Mouse (Mus musculus) cerebellum, postnatal 14 days (tissue): ENCODE measurements around the gene Slc30a3.
A peak's percentile ranks its signal among the peaks of the same experiment; 100 is the strongest.

Source experiments
- DNase-seq, 2 experiments: peaks; one replicate each; pipeline ENCODE4 v3.0.0; 2021; ENCODE audit warnings: mixed read lengths in 2 of 2

Gene Slc30a3

GRCm38 (mm10) chr5:31093151-31094041 is 14.6 kb downstream of the Slc30a3 start:
- DNase-seq = peak; percentile 37 to 56

DNA sequence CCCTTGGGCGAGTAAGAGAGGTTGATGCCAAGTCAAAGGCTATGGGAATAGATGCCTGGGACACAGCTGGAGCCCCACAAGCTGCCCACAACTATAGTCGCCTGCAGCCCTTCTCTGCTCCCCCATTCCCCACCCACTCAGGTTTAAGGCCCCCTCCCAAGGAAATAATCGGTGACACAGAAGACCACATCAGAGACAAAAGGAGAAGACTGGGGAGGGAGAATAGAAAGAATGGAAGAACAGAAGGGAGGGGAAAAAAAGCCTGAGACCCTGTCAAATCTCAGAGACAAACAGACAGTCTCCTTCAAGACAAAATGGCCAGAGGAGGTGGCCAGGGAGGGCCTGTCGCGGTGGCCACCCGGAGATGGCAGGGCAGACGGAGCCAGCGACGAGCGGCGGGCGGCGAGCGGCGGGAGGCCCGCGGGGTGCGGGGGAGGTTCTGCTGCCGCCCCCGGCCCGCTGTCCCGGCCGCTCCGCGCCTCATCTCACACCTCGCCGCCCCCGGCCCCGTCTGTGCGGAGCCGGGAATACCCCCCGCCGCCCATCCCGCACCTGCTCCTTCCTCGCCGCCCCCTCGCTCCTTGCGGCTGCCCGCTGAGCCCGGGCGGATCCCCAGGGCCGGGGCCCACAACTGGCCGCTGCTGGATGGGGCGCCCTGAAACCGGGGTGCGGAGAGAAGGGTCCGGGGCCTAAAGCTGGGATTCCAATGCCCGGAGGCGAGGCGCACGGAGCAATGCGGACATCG is 15.6 kb downstream of the Slc30a3 start:
- DNase-seq = peak in 1 of 2 experiments; percentile 10

DNA sequence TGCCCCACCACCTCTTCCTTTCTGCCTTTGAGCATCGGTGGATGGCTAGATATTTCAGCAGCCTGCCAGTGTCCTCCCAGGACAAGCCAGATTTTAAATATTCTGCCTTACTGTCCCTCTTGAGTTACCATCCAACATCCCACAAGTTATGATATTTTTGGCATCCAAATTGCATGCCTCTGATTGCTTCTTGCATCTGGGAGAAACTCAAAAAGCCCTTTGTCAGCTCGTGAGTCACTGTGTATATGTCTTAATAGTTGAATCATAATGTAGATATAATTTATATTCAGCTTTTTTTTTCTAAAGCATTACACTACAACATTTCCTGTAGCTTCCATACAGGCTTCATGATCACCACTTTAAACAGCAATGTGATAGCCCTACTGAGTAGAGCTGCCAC is 20.9 kb downstream of the Slc30a3 start:
- no peak for DNase-seq

DNA sequence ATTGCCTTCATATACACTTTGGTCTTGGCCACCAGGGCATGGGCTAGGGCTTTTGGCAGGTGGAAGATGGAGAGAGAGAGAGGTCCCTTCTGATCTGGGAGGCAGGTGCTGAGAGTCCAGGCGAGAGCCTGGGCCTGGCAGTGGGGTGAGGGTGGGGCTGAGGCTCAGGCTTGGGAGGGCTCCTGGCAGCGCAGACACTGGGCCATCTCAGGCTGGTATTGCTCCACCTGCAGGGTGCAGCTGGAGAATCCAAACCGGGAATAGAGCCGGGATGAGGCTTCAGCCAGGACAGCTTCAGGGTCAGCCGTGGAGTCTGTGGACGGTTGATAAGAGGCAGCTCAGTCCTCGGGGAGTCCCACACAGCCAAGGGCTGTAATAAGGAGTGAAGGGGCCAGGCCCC is 21.4 kb downstream of the Slc30a3 start:
- DNase-seq = no peak

GRCm38 (mm10) chr5:31083949-31084348 is 24.1 kb downstream of the Slc30a3 start:
- DNase-seq = no peak

DNA sequence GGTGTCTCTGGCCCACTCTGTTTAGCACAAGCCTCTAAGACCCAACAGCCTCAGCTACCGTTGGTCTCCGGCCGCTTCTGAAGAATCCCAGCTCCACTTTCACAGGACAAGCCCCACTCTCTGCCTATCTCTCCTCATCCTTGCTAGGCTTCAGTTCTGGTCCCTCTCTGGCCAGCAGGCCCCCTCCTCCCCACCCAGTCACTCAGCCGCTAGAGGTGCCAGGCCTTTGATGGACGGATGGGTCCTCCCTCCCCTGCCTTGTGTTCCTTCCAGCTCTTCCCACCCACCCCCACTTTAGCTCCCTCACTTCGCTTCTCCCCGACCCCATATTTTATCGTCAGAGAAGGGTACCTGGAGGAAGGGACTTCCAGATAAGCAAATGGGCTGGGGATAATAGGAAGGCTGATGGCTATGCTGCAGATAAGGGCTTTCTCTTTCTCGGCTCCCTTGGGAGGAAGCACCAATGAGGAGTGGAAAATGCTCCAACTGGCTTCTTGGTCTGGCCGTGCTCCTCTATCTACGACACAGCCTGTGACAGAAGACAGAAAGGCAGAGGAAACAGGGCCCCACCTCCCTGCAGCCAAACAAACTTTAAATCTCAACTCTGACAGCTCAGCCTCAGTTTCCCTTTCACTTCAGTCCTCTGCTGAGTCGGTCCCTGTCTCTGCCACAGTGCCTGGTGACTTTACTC is 25.0 kb downstream of the Slc30a3 start:
- no peak for DNase-seq

- DNase-seq = peak; percentile 49 to 82
These were observed 25.7 kb downstream of the Slc30a3 start for GRCm38 (mm10) chr5:31082355-31082754.

GRCm38 (mm10) chr5:31081386-31081785 is 26.7 kb downstream of the Slc30a3 start:
- DNase-seq = peak; percentile 62 to 80

DNA sequence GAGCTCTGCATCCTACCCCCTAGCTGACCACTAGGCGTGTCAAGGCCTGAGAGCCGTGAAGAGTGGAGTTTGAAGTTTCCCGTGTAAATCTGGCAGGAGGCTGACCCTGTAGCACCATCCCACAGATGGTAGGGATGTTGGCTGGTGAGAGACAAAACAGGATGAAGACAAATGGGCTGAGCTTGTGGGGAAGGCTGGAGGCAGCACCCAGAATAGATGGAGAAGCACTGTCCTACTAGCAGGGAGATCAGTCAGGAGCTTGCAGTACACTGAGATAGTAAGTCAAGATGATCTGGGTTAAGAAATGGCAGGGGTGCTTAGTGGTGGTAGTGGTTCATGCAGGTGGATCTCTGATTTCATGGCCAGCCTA is 27.3 kb downstream of the Slc30a3 start:
- DNase-seq = no peak

DNA sequence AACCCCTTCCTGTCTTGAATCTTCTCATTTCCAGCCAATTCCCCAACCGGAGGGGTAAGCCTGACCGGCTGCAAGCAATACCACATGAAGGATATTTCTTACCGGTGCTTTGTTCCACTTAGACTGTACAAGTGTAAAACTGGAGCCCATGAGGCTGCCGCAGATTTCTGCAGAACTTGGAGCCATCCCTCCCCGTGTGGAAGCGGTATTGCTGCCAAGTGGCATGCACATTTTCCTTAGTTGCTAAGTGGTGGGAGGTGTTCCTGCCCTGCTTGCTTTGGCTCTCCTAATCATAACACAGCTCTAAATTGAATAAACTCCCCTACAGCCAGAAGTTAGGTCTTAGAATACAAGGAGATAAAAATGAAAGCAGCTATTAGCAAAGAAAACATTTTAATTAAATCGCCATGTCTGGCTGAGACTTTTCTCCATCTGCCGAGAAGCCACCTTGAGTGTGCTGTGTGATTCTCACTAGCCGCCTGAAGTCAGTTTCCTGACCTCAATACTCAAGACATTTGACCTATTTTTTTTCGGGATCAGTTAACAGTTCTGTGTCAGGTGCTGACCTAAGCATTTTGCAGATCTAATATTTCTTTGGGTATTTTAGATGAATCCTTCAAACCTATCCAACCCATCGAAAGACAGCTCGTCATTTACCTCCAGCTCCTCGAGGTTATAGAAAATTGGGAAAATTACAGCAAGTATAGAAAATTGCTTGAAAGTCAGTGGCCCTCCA is 27.8 kb downstream of the Slc30a3 start:
- peak in 1 of 2 experiments; percentile 50 for DNase-seq

- DNase-seq = no peak
These were observed 31.7 kb downstream of the Slc30a3 start for GRCm38 (mm10) chr5:31076346-31076745.

DNA sequence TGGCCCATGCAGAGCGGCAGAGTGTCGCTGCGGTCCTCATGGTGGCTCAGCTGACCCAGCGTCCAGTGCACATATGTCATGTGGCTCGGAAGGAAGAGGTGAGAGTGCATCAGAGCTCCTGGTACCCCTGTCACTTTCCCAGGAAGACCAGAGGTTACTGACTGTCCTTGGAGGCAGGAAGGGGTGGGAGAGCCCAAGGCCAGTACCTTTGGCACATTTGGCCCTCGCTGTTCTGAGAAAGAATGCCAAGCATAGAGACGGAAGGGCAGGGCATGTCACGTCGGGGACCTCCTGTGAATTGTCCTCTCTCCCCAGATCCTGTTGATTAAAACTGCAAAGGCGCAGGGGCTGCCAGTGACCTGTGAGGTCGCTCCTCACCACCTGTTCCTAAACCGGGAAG is 34.9 kb downstream of the Slc30a3 start:
- no peak for DNase-seq

DNA sequence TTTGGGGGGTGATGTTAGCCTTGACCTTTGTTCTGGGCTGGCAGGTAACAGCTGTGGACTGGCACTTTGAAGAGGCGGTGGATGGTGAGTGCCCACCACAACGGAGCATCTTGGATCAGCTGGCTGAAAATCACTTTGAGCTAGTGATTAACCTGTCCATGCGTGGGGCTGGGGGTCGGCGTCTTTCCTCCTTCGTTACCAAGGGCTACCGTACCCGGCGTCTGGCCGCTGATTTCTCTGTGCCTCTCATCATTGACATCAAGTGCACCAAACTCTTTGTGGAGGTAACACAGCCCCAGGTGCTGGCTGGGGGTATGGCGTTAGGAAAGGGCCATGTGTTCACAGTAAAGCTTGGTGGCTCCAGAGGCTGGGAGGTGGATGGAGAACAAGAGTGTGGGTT is 36.2 kb downstream of the Slc30a3 start:
- DNase-seq = no peak

GRCm38 (mm10) chr5:31071059-31071458 is 37.0 kb downstream of the Slc30a3 start:
- no peak for DNase-seq

DNA sequence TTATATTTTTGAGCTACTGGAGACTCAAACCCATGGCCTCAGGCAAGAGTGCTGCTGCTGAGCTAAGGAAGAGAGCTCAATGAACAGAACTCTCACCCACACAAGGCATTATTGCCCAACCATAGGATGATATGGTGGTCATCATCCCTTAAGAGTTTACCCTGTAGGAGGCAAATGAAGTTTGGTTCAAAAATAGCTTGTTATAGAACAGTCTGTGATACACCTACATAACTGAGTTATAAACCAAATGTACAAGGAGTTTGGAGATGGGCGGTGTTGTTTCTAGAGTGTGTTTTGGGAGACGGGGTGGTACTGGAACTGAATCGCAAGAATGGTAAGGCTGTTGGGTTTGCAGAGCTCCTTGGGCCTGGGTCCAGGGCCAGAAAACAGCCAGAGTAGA is 38.2 kb downstream of the Slc30a3 start:
- DNase-seq = no peak

DNA sequence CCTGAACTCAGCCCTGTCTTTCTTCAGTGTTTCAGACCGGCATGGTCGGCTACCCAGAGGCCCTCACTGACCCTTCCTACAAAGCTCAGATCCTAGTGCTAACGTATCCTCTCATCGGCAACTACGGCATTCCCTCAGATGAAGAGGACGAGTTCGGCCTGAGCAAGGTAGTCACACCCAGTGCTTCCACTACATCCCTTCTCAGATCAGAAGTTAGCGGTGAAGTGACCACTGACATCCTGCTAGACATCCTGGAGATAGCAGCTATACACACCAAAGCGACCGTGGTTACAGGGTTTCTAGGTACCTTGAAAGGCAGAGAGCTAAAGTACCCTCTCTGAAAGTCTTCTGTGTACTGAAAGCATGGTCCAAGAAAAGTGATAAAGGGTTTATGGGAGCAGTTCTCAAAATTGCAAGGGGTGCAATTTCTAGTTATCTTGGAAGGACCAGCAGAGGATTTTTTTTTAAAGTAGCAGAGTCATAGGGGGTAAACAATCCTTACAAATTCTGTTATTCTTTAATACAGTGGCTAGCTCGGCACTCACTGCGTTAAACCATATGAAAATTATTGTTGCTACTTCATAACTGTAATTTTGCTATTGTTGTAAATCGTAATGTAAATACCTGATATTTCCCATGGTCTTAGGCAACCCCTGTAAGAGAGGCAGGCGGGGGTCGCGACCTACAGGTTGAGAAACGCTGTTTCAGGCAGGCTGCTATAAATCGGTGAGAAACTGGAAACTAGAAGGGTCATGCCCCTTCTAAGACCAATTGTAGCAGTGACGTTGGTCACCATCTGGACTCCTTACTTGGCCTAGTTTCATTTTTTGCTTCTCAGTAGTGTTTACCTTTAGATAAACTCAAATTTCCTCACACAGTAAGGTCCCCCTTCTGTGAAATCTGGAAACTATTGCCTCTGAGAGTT is 52.6 kb downstream of the Slc30a3 start:
- DNase-seq = no peak

DNA sequence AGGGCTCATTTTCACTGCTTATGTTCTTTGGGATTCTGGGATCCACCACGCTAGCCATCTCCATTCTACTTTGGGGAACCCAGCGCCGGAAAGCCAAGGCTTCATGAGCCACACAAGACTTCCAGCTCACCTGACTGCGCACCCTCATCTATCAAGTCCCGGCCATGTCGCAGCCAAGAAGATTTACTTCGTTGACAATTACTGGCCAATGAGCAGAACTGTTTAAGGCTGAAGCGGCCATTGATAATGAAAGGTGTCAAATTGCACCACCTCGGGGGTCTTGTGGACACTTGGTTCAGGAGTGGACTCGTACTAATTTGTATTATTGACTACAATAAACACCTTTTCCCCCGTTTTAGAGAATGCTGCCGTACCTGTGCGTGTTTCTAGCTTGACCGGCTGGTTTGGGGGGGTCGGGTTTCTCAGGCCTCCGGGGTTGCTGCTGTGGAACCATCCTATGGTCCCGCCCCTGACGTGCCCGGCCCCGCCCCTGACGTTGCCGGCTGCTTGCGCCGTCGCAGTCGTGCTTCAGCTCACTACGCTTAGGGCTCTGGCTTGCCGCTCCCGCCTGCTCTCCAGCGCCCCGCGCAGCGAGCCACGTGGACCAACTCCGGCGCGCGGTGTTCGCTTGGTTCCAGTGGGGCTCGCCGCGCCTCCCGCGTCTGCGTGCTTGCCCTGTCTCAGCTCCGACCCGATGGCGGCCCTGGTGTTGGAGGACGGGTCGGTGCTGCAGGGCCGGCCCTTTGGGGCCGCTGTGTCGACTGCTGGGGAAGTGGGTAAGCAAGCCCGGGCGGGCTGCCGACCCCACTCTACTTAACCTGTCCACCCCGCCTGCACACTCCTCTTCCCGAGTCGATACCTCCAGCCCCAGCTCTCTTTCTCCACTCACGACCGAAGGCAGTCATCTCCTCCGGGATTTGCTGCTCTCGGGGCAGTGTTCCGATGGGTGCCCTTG is 53.5 kb downstream of the Slc30a3 start, which contains the start of gene Cad:
Cad (plus strand) TSS at position 520 of the 955 bp plus-strand sequence.
- DNase-seq = peak; percentile 94 to 96

GRCm38 (mm10) chr5:31053728-31054127 is 54.3 kb downstream of the Slc30a3 start:
- peak in 1 of 2 experiments; percentile 14 for DNase-seq

GRCm38 (mm10) chr5:31050427-31050826 is 57.6 kb downstream of the Slc30a3 start:
- DNase-seq = no peak
